Mouse (Mus musculus) layer of hippocampus, postnatal 25 days (tissue): ENCODE results near the gene Higd1a. TPM values are rescaled to one million over a fixed set of nuclear protein-coding genes. Genes with fewer than 3 reads are reported as not detected.

Experiments used
- DNase-seq, 2 experiments: peaks; one replicate each; pipeline ENCODE4 v3.0.0; 2022; ENCODE audit warnings: mixed read lengths in 2 of 2, low spot score in 1 of 2; ENCODE audit errors: extremely low spot score in 1 of 2
- total RNA-seq, 2 experiments: library from RNA; stranded (reverse); gene quantifications; 2 replicates each; pipeline ENCODE4 v1.2.3; 2021

Higd1a gene
- total RNA-seq: 10 to 100 TPM; 84.7 to 92.8 TPM

GRCm38 (mm10) chr9:121858153-121858488, at the start of gene Higd1a:
Gene Higd1a, minus strand, starts transcription at chr9:121858362.
- no peak for DNase-seq

GRCm38 (mm10) chr9:121907356-121908070, 49.4 kb upstream of the Higd1a start:
- no peak for DNase-seq

- no peak for DNase-seq
Measured at GRCm38 (mm10) chr9:121906456-121906855, 48.3 kb upstream of the Higd1a start.

- DNase-seq: no peak
Measured at GRCm38 (mm10) chr9:121905556-121906185, 47.5 kb upstream of the Higd1a start.

GRCm38 (mm10) chr9:121904946-121905345, 46.8 kb upstream of the Higd1a start:
- no peak for DNase-seq

- no peak for DNase-seq
Measured at GRCm38 (mm10) chr9:121904319-121904718, 46.2 kb upstream of the Higd1a start.

- no peak for DNase-seq
Measured at GRCm38 (mm10) chr9:121903476-121904305, 45.5 kb upstream of the Higd1a start.

- no peak for DNase-seq
Measured at GRCm38 (mm10) chr9:121901710-121902700, 43.8 kb upstream of the Higd1a start.

GRCm38 (mm10) chr9:121900282-121900855, 42.2 kb upstream of the Higd1a start:
- DNase-seq: no peak

GRCm38 (mm10) chr9:121899306-121899705, 41.1 kb upstream of the Higd1a start:
- DNase-seq: no peak

GRCm38 (mm10) chr9:121898245-121898644, 40.1 kb upstream of the Higd1a start, which contains the start of gene Ackr2:
Gene Ackr2, plus strand, starts transcription at chr9:121898355.
- DNase-seq: no peak

- no peak for DNase-seq
Measured at GRCm38 (mm10) chr9:121896820-121897219, 38.7 kb upstream of the Higd1a start.

GRCm38 (mm10) chr9:121895392-121895993, 37.3 kb upstream of the Higd1a start:
- DNase-seq: no peak

- no peak for DNase-seq
Measured at GRCm38 (mm10) chr9:121894447-121894846, 36.3 kb upstream of the Higd1a start.

- no peak for DNase-seq
Measured at GRCm38 (mm10) chr9:121892057-121892687, 34.0 kb upstream of the Higd1a start.

GRCm38 (mm10) chr9:121891301-121891700, 33.1 kb upstream of the Higd1a start:
- no peak for DNase-seq

- DNase-seq: no peak
Measured at GRCm38 (mm10) chr9:121890441-121890941, 32.3 kb upstream of the Higd1a start.

GRCm38 (mm10) chr9:121889927-121890440, 31.8 kb upstream of the Higd1a start:
- DNase-seq: no peak
